In genomic region chr16:26005811-26006210, GRCm38 (mm10) we compare ENCODE assay signal across 20 mouse cellular contexts.
"Had no signal": no experiment of that assay in that cellular context is flagged by ENCODE, and none has a peak within 500 bp of the region (broad histone marks: within the 10 kb centered on the region; RNA-seq: fewer than 3 reads in every experiment).

No protein-coding gene starts in this region.

- DNase-seq: cerebellum, adult 9-10 months; cerebellum, adult 9-11 months; cerebellum, postnatal 10 days; cerebellum, postnatal 14 days; cerebellum, postnatal 25 days; cerebellum, postnatal 36 days; embryo, embryonic 11 days; forebrain, postnatal 0 days; gastrocnemius, adult 2 months; gastrocnemius, postnatal 10 days; gastrocnemius, postnatal 14 days; gastrocnemius, postnatal 25 days; gastrocnemius, postnatal 36 days; heart, adult 11 months; heart, adult 18-20 months; heart, adult 2 months had no signal

- ATAC-seq: forebrain, embryonic 13.5 days; forebrain, embryonic 14.5 days; forebrain, embryonic 15.5 days; forebrain, embryonic 16.5 days; forebrain, postnatal 0 days had no signal
